Mouse (Mus musculus) small intestine, adult 2 months (tissue): Measurements from ENCODE around the gene Exoc2. TPM values are rescaled to one million over a fixed set of nuclear protein-coding genes. Genes with fewer than 3 reads are reported as not detected.

ENCODE experiments used
- H3K27ac ChIP-seq: fragments of 200-500 bp; 2 replicates; pipeline ENCODE4 v1.5.1; 2012; ENCODE audit warnings: low read depth, low read length, control low read depth, inconsistent platforms; ENCODE audit not compliant: insufficient read depth
- H3K27me3 ChIP-seq: fragments of 200-500 bp; 2 replicates; pipeline ENCODE4 v1.6.1; 2012; ENCODE audit warnings: mild to moderate bottlenecking, moderate library complexity, low read length, inconsistent platforms; ENCODE audit not compliant: control insufficient read depth, insufficient read depth
- H3K36me3 ChIP-seq: fragments of 200-500 bp; 2 replicates; pipeline ENCODE4 v1.6.1; 2012; ENCODE audit warnings: mild to moderate bottlenecking, low read length, control low read depth, inconsistent platforms; ENCODE audit not compliant: control insufficient read depth, insufficient read depth
- H3K4me1 ChIP-seq: fragments of 200-500 bp; 2 replicates; pipeline ENCODE4 v1.6.1; 2012; ENCODE audit warnings: low read length, inconsistent platforms, mixed read lengths; ENCODE audit not compliant: control insufficient read depth, insufficient read depth, insufficient read length
- H3K4me3 ChIP-seq: fragments of 200-500 bp; 2 replicates; pipeline ENCODE4 v1.5.1; 2012; ENCODE audit warnings: low read depth, mild to moderate bottlenecking, control low read depth, inconsistent platforms, low read length, moderate library complexity
- CTCF ChIP-seq: fragments of 200-500 bp; IDR thresholded peaks from 2 replicates; pipeline ENCODE4 v1.5.1; 2012; ENCODE audit warnings: low read depth, mild to moderate bottlenecking, control low read depth, inconsistent platforms, low read length, moderate library complexity, mixed read lengths; ENCODE audit not compliant: insufficient replicate concordance, insufficient read length; ENCODE audit errors: extremely low read depth
- POLR2A ChIP-seq: fragments of 200-500 bp; IDR thresholded peaks from 2 replicates; pipeline ENCODE4 v1.6.1; 2012; ENCODE audit warnings: low read depth, mild to moderate bottlenecking, control low read depth, inconsistent platforms, low read length, moderate library complexity
- WGBS: fragments of 180-500 bp; shearing (Covaris S2); methylation state at CpG from one replicate; pipeline ENCODE4 v1.1.7; 2018; 5-methylcytosine and 5-hydroxymethylcytosine counted together
- polyA plus RNA-seq: library from polyadenylated mRNA; depleted of rRNA; stranded (reverse); fragments of >200 nt; gene quantifications from 2 replicates; pipeline ENCODE4 v1.2.3, GENCODE M21; 2012

Gene Exoc2
- polyA plus RNA-seq, 1 experiment: 3.6 TPM

- Histone ChIP-seq H3K27ac (no peak overlapping the region), H3K36me3 (no peaks in the 10 kb centered on the region), H3K4me3 (no peak overlapping the region), H3K4me1 (no peaks in the 10 kb centered on the region), H3K27me3 (no peaks in the 10 kb centered on the region)
- no peak for TF ChIP-seq POLR2A
- TF ChIP-seq CTCF: no peak
- WGBS: 91% methylated on average over 2 of the region's 2 CpGs
These were observed 186.3 kb downstream of the Exoc2 start for GRCm38 (mm10) chr13:30787556-30787955.

GRCm38 (mm10) chr13:30787036-30787320, 186.9 kb downstream of the Exoc2 start:
- 90% methylated on average over 2 of the region's 2 CpGs for WGBS
- Histone ChIP-seq H3K27ac (no peak overlapping the region), H3K4me1 (no peaks in the 10 kb centered on the region), H3K36me3 (no peaks in the 10 kb centered on the region), H3K4me3 (no peak overlapping the region), H3K27me3 (no peaks in the 10 kb centered on the region)
- TF ChIP-seq CTCF: no peak
- no peak for TF ChIP-seq POLR2A

GRCm38 (mm10) chr13:30786235-30787035, 187.5 kb downstream of the Exoc2 start:
- no peak overlapping the region for H3K4me3 ChIP-seq

GRCm38 (mm10) chr13:30785423-30786040, 188.4 kb downstream of the Exoc2 start:
- 86% methylated on average over 4 of the region's 4 CpGs for WGBS
- Histone ChIP-seq H3K4me3 (no peak overlapping the region), H3K27ac (no peak overlapping the region), H3K36me3 (no peaks in the 10 kb centered on the region), H3K4me1 (no peaks in the 10 kb centered on the region), H3K27me3 (no peaks in the 10 kb centered on the region)
- TF ChIP-seq CTCF: no peak
- TF ChIP-seq POLR2A: no peak

More at GRCm38 (mm10) chr13:30786235-30787035, 187.5 kb downstream of the Exoc2 start:
- Histone ChIP-seq H3K27ac (no peak overlapping the region), H3K27me3 (no peaks in the 10 kb centered on the region), H3K4me1 (no peaks in the 10 kb centered on the region), H3K36me3 (no peaks in the 10 kb centered on the region)
- TF ChIP-seq POLR2A (no peak), CTCF (no peak)
- WGBS: 71% methylated on average over 5 of the region's 5 CpGs

GRCm38 (mm10) chr13:30782419-30782818, 191.5 kb downstream of the Exoc2 start:
- Histone ChIP-seq H3K27me3 (no peaks in the 10 kb centered on the region), H3K27ac (no peak overlapping the region), H3K4me1 (no peaks in the 10 kb centered on the region), H3K36me3 (no peaks in the 10 kb centered on the region), H3K4me3 (no peak overlapping the region)
- no peak for TF ChIP-seq POLR2A
- TF ChIP-seq CTCF: no peak
- WGBS: 46% methylated on average over 8 of the region's 8 CpGs

GRCm38 (mm10) chr13:30781905-30782304, 192.0 kb downstream of the Exoc2 start:
- Histone ChIP-seq H3K27ac (no peak overlapping the region), H3K36me3 (no peaks in the 10 kb centered on the region), H3K4me3 (no peak overlapping the region), H3K27me3 (no peaks in the 10 kb centered on the region), H3K4me1 (no peaks in the 10 kb centered on the region)
- TF ChIP-seq POLR2A (no peak), CTCF (no peak)
- 21% methylated on average over 2 of the region's 2 CpGs for WGBS

GRCm38 (mm10) chr13:30777678-30778179, 196.2 kb downstream of the Exoc2 start:
- TF ChIP-seq POLR2A: no peak
- no peak for TF ChIP-seq CTCF
- Histone ChIP-seq H3K27me3 (no peaks in the 10 kb centered on the region), H3K4me1 (no peaks in the 10 kb centered on the region), H3K4me3 (no peak overlapping the region), H3K36me3 (no peaks in the 10 kb centered on the region), H3K27ac (no peak overlapping the region)
- WGBS: 35% methylated on average over 11 of the region's 11 CpGs
